ENCODE assay signal across 14 mouse cellular contexts in genomic region chr8:57403640-57404180, GRCm38 (mm10). TPM values are rescaled to one million over a fixed set of nuclear protein-coding genes. Genes with fewer than 3 reads are reported as not detected.
DNase-seq lines count a peak whose midpoint lies in the region; ATAC-seq and TF ChIP-seq lines count a peak whose summit lies in the region.
"Had no signal": no experiment of that assay in that cellular context is flagged by ENCODE, and none has a peak within 500 bp of the region (broad histone marks: within the 10 kb centered on the region; RNA-seq: fewer than 3 reads in every experiment).

No protein-coding gene starts in this region.

- peak; percentile 18 to 39 for DNase-seq in cerebellum, postnatal 10 days
- DNase-seq in cerebellum, adult 11-12 months: no peak
- peak; percentile 13 for DNase-seq in kidney, adult 2 months
- peak; percentile 9 for DNase-seq in thymus, postnatal 25 days
- DNase-seq in thymus, adult 2 months: no peak
- no peak for DNase-seq in adipocyte (ENCODE audit: low spot score)
- DNase-seq: cerebellum, adult 18-20 months; forebrain, postnatal 0 days; lung, adult 2 months had no signal

- peak; percentile 19; the same call in 1 of the 2 replicates for TF ChIP-seq CTCF in kidney, adult 2 months (conservative IDR thresholded peaks at IDR 0.05; ENCODE audit: insufficient read depth, insufficient read length, low read depth, low read length)
- no peak for TF ChIP-seq CTCF in thymus, adult 2 months (IDR thresholded peaks at IDR 0.05; ENCODE audit: borderline replicate concordance, control insufficient read depth, extremely low read depth, insufficient read depth, low read length, poor library complexity)
- TF ChIP-seq CTCF in small intestine, adult 2 months (IDR thresholded peaks at IDR 0.05; ENCODE audit: extremely low read depth, insufficient read length, insufficient replicate concordance, low read depth, low read length): peak; percentile 11; the same call in 1 of the 2 replicates

- H3K4me2 ChIP-seq in kidney, embryonic 16.5 days (replicated peaks; ENCODE audit: low read depth, low read length): no peak overlapping the region

- H3K27me3 ChIP-seq in kidney, adult 2 months (replicated peaks; ENCODE audit: control insufficient read depth, insufficient read depth, low read length): peaks cover 1% of the 10 kb centered on the region; the same call in 1 of the 2 replicates
- no peaks in the 10 kb centered on the region for H3K27me3 ChIP-seq in kidney, embryonic 16.5 days (ENCODE audit: insufficient read depth, low read length)
- no peaks in the 10 kb centered on the region for H3K27me3 ChIP-seq in thymus, adult 2 months (ENCODE audit: control insufficient read depth, insufficient read depth, low read length)
- H3K27me3 ChIP-seq in small intestine, adult 2 months (ENCODE audit: control insufficient read depth, insufficient read depth, low read length): no peaks in the 10 kb centered on the region

- no peak for TF ChIP-seq POLR2A in kidney, adult 2 months (IDR thresholded peaks at IDR 0.05; ENCODE audit: low read depth, low read length)
- TF ChIP-seq POLR2A in thymus, adult 2 months (IDR thresholded peaks at IDR 0.05; ENCODE audit: control insufficient read depth, extremely low read depth, insufficient read depth, low read length, poor library complexity): no peak
- no peak for TF ChIP-seq POLR2A in small intestine, adult 2 months (IDR thresholded peaks at IDR 0.05; ENCODE audit: low read depth, low read length)

- H3K4me3 ChIP-seq in kidney, adult 2 months (ENCODE audit: insufficient read depth, low read depth, low read length): no peak overlapping the region
- H3K4me3 ChIP-seq in kidney, embryonic 16.5 days (ENCODE audit: low read length): no peak overlapping the region
- H3K4me3 ChIP-seq in thymus, adult 2 months (ENCODE audit: control insufficient read depth, insufficient read depth, low read length): no peak overlapping the region
- H3K4me3 ChIP-seq in small intestine, adult 2 months (ENCODE audit: low read depth, low read length): no peak overlapping the region
- H3K4me3 ChIP-seq: erythroblast, embryonic 14.5 days; megakaryocyte, embryonic 14.5 days had no signal

- 85% methylated on average over 11 of the region's 11 CpGs for WGBS in kidney, adult 2 months
- 89% methylated on average over 11 of the region's 11 CpGs for WGBS in kidney, embryonic 16.5 days
- WGBS in thymus, adult 2 months: 88% methylated on average over 11 of the region's 11 CpGs
- 77% methylated on average over 11 of the region's 11 CpGs for whole genome bisulfite sequencing in small intestine, adult 2 months

- H3K4me1 ChIP-seq in kidney, adult 2 months (ENCODE audit: control insufficient read depth, insufficient read depth, low read length): no peaks in the 10 kb centered on the region
- peaks cover 5% of the 10 kb centered on the region; the same call in 1 of the 2 replicates for H3K4me1 ChIP-seq in kidney, embryonic 16.5 days (ENCODE audit: insufficient read depth, low read length)
- H3K4me1 ChIP-seq in thymus, adult 2 months (replicated peaks; ENCODE audit: control insufficient read depth, insufficient read depth, low read length): no peaks in the 10 kb centered on the region
- H3K4me1 ChIP-seq in small intestine, adult 2 months (ENCODE audit: control insufficient read depth, insufficient read depth, insufficient read length, low read length): no peaks in the 10 kb centered on the region
- H3K4me1 ChIP-seq: megakaryocyte, embryonic 14.5 days had no signal

- ATAC-seq in kidney, embryonic 16.5 days (ENCODE audit: low FRiP score, low TSS enrichment): no peak
- ATAC-seq: forebrain, postnatal 0 days; hindbrain, embryonic 16.5 days had no signal

- H3K9ac ChIP-seq in kidney, embryonic 16.5 days (replicated peaks; ENCODE audit: low read length): no peak overlapping the region
- H3K9ac ChIP-seq: forebrain, postnatal 0 days had no signal

- no peaks in the 10 kb centered on the region for H3K9me3 ChIP-seq in kidney, embryonic 16.5 days (ENCODE audit: low read length)
- H3K9me3 ChIP-seq: megakaryocyte, embryonic 14.5 days had no signal

- H3K27ac ChIP-seq in kidney, adult 2 months (ENCODE audit: insufficient read depth, low read depth, low read length): no peak overlapping the region
- no peak overlapping the region for H3K27ac ChIP-seq in kidney, embryonic 16.5 days (ENCODE audit: low read length)
- H3K27ac ChIP-seq in thymus, adult 2 months (ENCODE audit: control insufficient read depth, insufficient read depth, low read length): no peak overlapping the region
- H3K27ac ChIP-seq in small intestine, adult 2 months (ENCODE audit: insufficient read depth, low read depth, low read length): no peak overlapping the region

- H3K36me3 ChIP-seq in kidney, adult 2 months (ENCODE audit: control insufficient read depth, insufficient read depth, low read length): no peaks in the 10 kb centered on the region
- H3K36me3 ChIP-seq in kidney, embryonic 16.5 days (ENCODE audit: insufficient read depth, low read length): no peaks in the 10 kb centered on the region
- no peaks in the 10 kb centered on the region for H3K36me3 ChIP-seq in thymus, adult 2 months (ENCODE audit: control insufficient read depth, insufficient read depth, low read length)
- no peaks in the 10 kb centered on the region for H3K36me3 ChIP-seq in small intestine, adult 2 months (ENCODE audit: control insufficient read depth, insufficient read depth, low read length)

RNA-seq across cellular contexts. Expression of gene Scrg1, which starts 52.0 kb away (rescaled TPM):
- 0.68 and 1.2 TPM in 2 replicates for polyA plus RNA-seq in kidney, adult 2 months (2012; rRNA removed)
- not detected in 2 replicates for polyA plus RNA-seq in kidney, embryonic 16.5 days (2015; fragmentation: Nextera tagmentation; extraction: Ambion mirVana)
- polyA plus RNA-seq in thymus, adult 2 months (2012; rRNA removed): 0.16 TPM in 1 of 2 replicates, not detected in the other
- polyA plus RNA-seq in small intestine, adult 2 months (2012; rRNA removed): not detected in 2 replicates
- polyA plus RNA-seq: erythroblast, embryonic 14.5 days had no signal

Comparison
In these comparisons a context has a peak if more than half of its experiments do, and no peak if none do; other contexts are left out.
1. DNase-seq: peak in cerebellum, postnatal 10 days (2 of 2), kidney, adult 2 months (single experiment) and thymus, postnatal 25 days (single experiment); none in cerebellum, adult 11-12 months (single experiment), thymus, adult 2 months (single experiment) and adipocyte (single experiment).